Comparison of ENCODE assay signal across 24 mouse cellular contexts in the genomic region with DNA sequence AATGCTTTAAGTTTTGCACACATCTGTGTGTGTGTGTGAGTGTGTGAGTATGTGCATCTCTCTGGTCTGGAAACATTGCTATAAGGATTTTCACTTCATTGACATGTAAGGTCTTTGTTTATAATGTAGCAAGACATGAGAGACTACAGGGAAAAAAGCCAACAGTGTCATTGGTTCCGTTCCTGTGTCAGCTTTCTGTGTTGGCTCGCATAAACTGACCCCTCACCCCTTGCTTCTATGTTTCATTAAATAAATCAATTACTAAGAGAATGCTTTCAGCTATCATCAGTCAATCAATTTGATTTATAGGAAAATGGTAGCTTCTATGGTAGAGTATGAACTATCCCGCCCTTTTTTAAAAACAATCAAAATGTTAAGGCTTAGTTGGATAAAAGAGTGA.
DNase-seq lines count a peak whose midpoint lies in the region; ATAC-seq and TF ChIP-seq lines count a peak whose summit lies in the region.
"Had no signal": no experiment of that assay in that cellular context is flagged by ENCODE, and none has a peak within 500 bp of the region (broad histone marks: within the 10 kb centered on the region; RNA-seq: fewer than 3 reads in every experiment).

No protein-coding gene starts in this region.

- H3K4me1 ChIP-seq in heart, embryonic 10.5 days = peaks cover 50% of the 10 kb centered on the region
- peaks cover 17% of the 10 kb centered on the region for H3K4me1 ChIP-seq in liver, postnatal 0 days (ENCODE audit: insufficient read depth)
- peaks cover 41% of the 10 kb centered on the region for H3K4me1 ChIP-seq in liver, embryonic 12.5 days
- H3K4me1 ChIP-seq in midbrain, embryonic 11.5 days (ENCODE audit: control insufficient read depth, insufficient read depth, low read length) = peaks cover 9% of the 10 kb centered on the region
- H3K4me1 ChIP-seq in midbrain, postnatal 0 days (ENCODE audit: insufficient read depth, low read length) = peaks cover 10% of the 10 kb centered on the region; the same call in 1 of the 2 replicates
- H3K4me1 ChIP-seq in brown adipose tissue, adult 24 weeks (ENCODE audit: control insufficient read depth, insufficient read depth, insufficient read length, low read length) = 0 out of 2 replicates have a peak, but pooled peaks cover 4% of the 10 kb centered on the region
- H3K4me1 ChIP-seq in kidney, embryonic 16.5 days (ENCODE audit: insufficient read depth, low read length) = peaks cover 12% of the 10 kb centered on the region; the same call in 1 of the 2 replicates

- H3K9me3 ChIP-seq in heart, embryonic 10.5 days = no peaks in the 10 kb centered on the region
- H3K9me3 ChIP-seq in liver, postnatal 0 days (ENCODE audit: low read length) = no peaks in the 10 kb centered on the region
- no peaks in the 10 kb centered on the region for H3K9me3 ChIP-seq in liver, embryonic 12.5 days (replicated peaks)
- no peaks in the 10 kb centered on the region for H3K9me3 ChIP-seq in midbrain, embryonic 11.5 days (ENCODE audit: control insufficient read depth, low read length)
- H3K9me3 ChIP-seq in midbrain, postnatal 0 days (ENCODE audit: low read length) = no peaks in the 10 kb centered on the region
- H3K9me3 ChIP-seq in kidney, embryonic 16.5 days (ENCODE audit: low read length) = no peaks in the 10 kb centered on the region
- H3K9me3 ChIP-seq: embryonic facial prominence, embryonic 13.5 days; embryonic facial prominence, embryonic 15.5 days; forebrain, embryonic 10.5 days; forebrain, embryonic 12.5 days had no signal

- H3K4me3 ChIP-seq in heart, embryonic 10.5 days = no peak overlapping the region
- H3K4me3 ChIP-seq in liver, postnatal 0 days (ENCODE audit: low read depth, low read length) = no peak overlapping the region
- no peak overlapping the region for H3K4me3 ChIP-seq in liver, embryonic 12.5 days
- no peak overlapping the region for H3K4me3 ChIP-seq in midbrain, embryonic 11.5 days (ENCODE audit: low read depth, low read length)
- H3K4me3 ChIP-seq in midbrain, postnatal 0 days (ENCODE audit: low read depth, low read length) = no peak overlapping the region
- no peak overlapping the region for H3K4me3 ChIP-seq in brown adipose tissue, adult 24 weeks (ENCODE audit: insufficient read depth, low read depth, low read length)
- H3K4me3 ChIP-seq in kidney, embryonic 16.5 days (ENCODE audit: low read length) = no peak overlapping the region
- H3K4me3 ChIP-seq: embryonic facial prominence, embryonic 13.5 days; embryonic facial prominence, embryonic 15.5 days; erythroblast, embryonic 14.5 days; forebrain, embryonic 10.5 days; forebrain, embryonic 12.5 days had no signal

- no peak overlapping the region for H3K4me2 ChIP-seq in liver, postnatal 0 days (ENCODE audit: low read depth, low read length)
- H3K4me2 ChIP-seq in liver, embryonic 12.5 days = no peak overlapping the region
- H3K4me2 ChIP-seq in midbrain, embryonic 11.5 days = no peak overlapping the region
- no peak overlapping the region for H3K4me2 ChIP-seq in midbrain, postnatal 0 days (ENCODE audit: low read depth, low read length, poor library complexity, severe bottlenecking)
- no peak overlapping the region for H3K4me2 ChIP-seq in kidney, embryonic 16.5 days (replicated peaks; ENCODE audit: low read depth, low read length)
- H3K4me2 ChIP-seq: embryonic facial prominence, embryonic 15.5 days; forebrain, embryonic 12.5 days had no signal

- no peaks in the 10 kb centered on the region for H3K36me3 ChIP-seq in heart, embryonic 10.5 days
- no peaks in the 10 kb centered on the region for H3K36me3 ChIP-seq in liver, postnatal 0 days (replicated peaks; ENCODE audit: insufficient read depth, low read length)
- no peaks in the 10 kb centered on the region; the same call in 1 of the 2 replicates for H3K36me3 ChIP-seq in liver, embryonic 12.5 days
- no peaks in the 10 kb centered on the region for H3K36me3 ChIP-seq in midbrain, embryonic 11.5 days (ENCODE audit: control insufficient read depth, insufficient read depth, low read length)
- no peaks in the 10 kb centered on the region for H3K36me3 ChIP-seq in midbrain, postnatal 0 days (ENCODE audit: insufficient read depth, low read length)
- no peaks in the 10 kb centered on the region for H3K36me3 ChIP-seq in kidney, embryonic 16.5 days (ENCODE audit: insufficient read depth, low read length)
- H3K36me3 ChIP-seq: embryonic facial prominence, embryonic 13.5 days; embryonic facial prominence, embryonic 15.5 days; forebrain, embryonic 10.5 days; forebrain, embryonic 12.5 days had no signal

- no peak for TF ChIP-seq CTCF in liver, postnatal 0 days (IDR thresholded peaks at IDR 0.05; ENCODE audit: low read depth)
- TF ChIP-seq CTCF in midbrain, postnatal 0 days (IDR thresholded peaks at IDR 0.05) = no peak

- TF ChIP-seq EP300 in liver, postnatal 0 days (IDR thresholded peaks at IDR 0.05; ENCODE audit: low read depth) = no peak

- ATAC-seq in liver, postnatal 0 days = no peak
- no peak for ATAC-seq in liver, embryonic 12.5 days
- ATAC-seq in midbrain, embryonic 11.5 days (ENCODE audit: low FRiP score) = no peak
- no peak for ATAC-seq in midbrain, postnatal 0 days (ENCODE audit: low FRiP score)
- ATAC-seq in kidney, embryonic 16.5 days (ENCODE audit: low FRiP score, low TSS enrichment) = no peak
- ATAC-seq: forebrain, embryonic 14.5 days; forebrain, embryonic 16.5 days had no signal

- H3K27ac ChIP-seq in heart, embryonic 10.5 days = no peak overlapping the region
- H3K27ac ChIP-seq in liver, postnatal 0 days (ENCODE audit: low read depth) = 0 out of 2 replicates have a peak overlapping the region, but pooled peaks have one; percentile 48
- no peak overlapping the region for H3K27ac ChIP-seq in liver, embryonic 12.5 days
- no peak overlapping the region for H3K27ac ChIP-seq in midbrain, embryonic 11.5 days (ENCODE audit: low read depth, low read length)
- no peak overlapping the region for H3K27ac ChIP-seq in midbrain, postnatal 0 days (ENCODE audit: low read depth, low read length)
- peak overlapping the region; percentile 84 for H3K27ac ChIP-seq in brown adipose tissue, adult 24 weeks (replicated peaks; ENCODE audit: low read depth, low read length)
- no peak overlapping the region for H3K27ac ChIP-seq in kidney, embryonic 16.5 days (ENCODE audit: low read length)
- H3K27ac ChIP-seq: embryonic facial prominence, embryonic 13.5 days; embryonic facial prominence, embryonic 15.5 days; forebrain, embryonic 10.5 days; forebrain, embryonic 12.5 days had no signal

- 86% methylated on average over 3 of the region's 3 CpGs for WGBS in heart, embryonic 10.5 days
- 74% methylated on average over 3 of the region's 3 CpGs for WGBS in liver, postnatal 0 days (ENCODE audit: insufficient replicate concordance)
- 71% methylated on average over 3 of the region's 3 CpGs for WGBS in liver, embryonic 12.5 days (ENCODE audit: insufficient replicate concordance)
- 86% methylated on average over 3 of the region's 3 CpGs for WGBS in midbrain, embryonic 11.5 days
- WGBS in midbrain, postnatal 0 days = 85% methylated on average over 3 of the region's 3 CpGs
- WGBS in kidney, embryonic 16.5 days = 68% methylated on average over 3 of the region's 3 CpGs

- no peak overlapping the region for H3K9ac ChIP-seq in liver, postnatal 0 days (replicated peaks)
- H3K9ac ChIP-seq in liver, embryonic 12.5 days = no peak overlapping the region
- H3K9ac ChIP-seq in midbrain, embryonic 11.5 days (ENCODE audit: low read length) = no peak overlapping the region
- no peak overlapping the region for H3K9ac ChIP-seq in midbrain, postnatal 0 days (replicated peaks; ENCODE audit: low read length, poor library complexity, severe bottlenecking)
- H3K9ac ChIP-seq in kidney, embryonic 16.5 days (replicated peaks; ENCODE audit: low read length) = no peak overlapping the region
- H3K9ac ChIP-seq: embryonic facial prominence, embryonic 13.5 days; embryonic facial prominence, embryonic 15.5 days; forebrain, embryonic 12.5 days had no signal

- H3K27me3 ChIP-seq in heart, embryonic 10.5 days (ENCODE audit: insufficient read depth, poor library complexity, severe bottlenecking) = no peaks in the 10 kb centered on the region
- H3K27me3 ChIP-seq in liver, postnatal 0 days (ENCODE audit: insufficient read depth, low read length) = no peaks in the 10 kb centered on the region
- H3K27me3 ChIP-seq in liver, embryonic 12.5 days (replicated peaks) = peaks cover 7% of the 10 kb centered on the region
- no peaks in the 10 kb centered on the region for H3K27me3 ChIP-seq in midbrain, embryonic 11.5 days (ENCODE audit: control insufficient read depth, insufficient read depth, low read length)
- H3K27me3 ChIP-seq in midbrain, postnatal 0 days (ENCODE audit: insufficient read depth, low read length) = no peaks in the 10 kb centered on the region
- H3K27me3 ChIP-seq in kidney, embryonic 16.5 days (ENCODE audit: insufficient read depth, low read length) = no peaks in the 10 kb centered on the region
- H3K27me3 ChIP-seq: embryonic facial prominence, embryonic 13.5 days; embryonic facial prominence, embryonic 15.5 days had no signal

- peak; percentile 21 for DNase-seq in heart, adult 11 months
- DNase-seq in heart, embryonic 10.5 days (ENCODE audit: low spot score) = no peak
- DNase-seq in liver, postnatal 0 days = no peak
- DNase-seq in midbrain, embryonic 11.5 days (ENCODE audit: low spot score, missing footprints) = peak; percentile 53
- DNase-seq in midbrain, postnatal 0 days (ENCODE audit: low spot score) = no peak
- DNase-seq: adrenal gland, adult 8-10 months; adrenal gland, postnatal 14 days; adrenal gland, postnatal 36 days; cerebellum, adult 11 months; cerebellum, adult 18-20 months; cerebellum, adult 8-10 months; cerebellum, postnatal 14 days; cerebellum, postnatal 36 days; embryo, embryonic 11 days had no signal

Comparison
In these comparisons a context has a peak if more than half of its experiments do, and no peak if none do; other contexts are left out.
1. DNase-seq: peak in heart, adult 11 months (single experiment) and midbrain, embryonic 11.5 days (single experiment); none in heart, embryonic 10.5 days (single experiment), liver, postnatal 0 days (single experiment) and midbrain, postnatal 0 days (single experiment).
2. H3K27ac ChIP-seq: peak in liver, postnatal 0 days (single experiment) and brown adipose tissue, adult 24 weeks (single experiment); none in heart, embryonic 10.5 days (single experiment), liver, embryonic 12.5 days (single experiment), midbrain, embryonic 11.5 days (single experiment), midbrain, postnatal 0 days (single experiment) and kidney, embryonic 16.5 days (single experiment).